Mouse (Mus musculus) activated CD4-positive, CD25-positive, alpha-beta regulatory T cell, adult 4 months (primary cell): ENCODE results near the gene Slc22a23. TPM values are rescaled to one million over a fixed set of nuclear protein-coding genes. Genes with fewer than 3 reads are reported as not detected.
A peak's percentile ranks its signal among the peaks of the same experiment; 100 is the strongest.

ENCODE experiments used
- ATAC-seq: one replicate; pipeline ENCODE4 v1.8.0; 2017
- polyA plus RNA-seq, 2 experiments: library from polyadenylated mRNA; unstranded; fragments of 100-300 nt; shearing (Covaris generic); gene quantifications; one replicate each; pipeline ENCODE4 v1.2.1; 2017

The Slc22a23 gene
- polyA plus RNA-seq, 2 experiments from 2014 or later = 0.17 to 0.23 TPM

DNA sequence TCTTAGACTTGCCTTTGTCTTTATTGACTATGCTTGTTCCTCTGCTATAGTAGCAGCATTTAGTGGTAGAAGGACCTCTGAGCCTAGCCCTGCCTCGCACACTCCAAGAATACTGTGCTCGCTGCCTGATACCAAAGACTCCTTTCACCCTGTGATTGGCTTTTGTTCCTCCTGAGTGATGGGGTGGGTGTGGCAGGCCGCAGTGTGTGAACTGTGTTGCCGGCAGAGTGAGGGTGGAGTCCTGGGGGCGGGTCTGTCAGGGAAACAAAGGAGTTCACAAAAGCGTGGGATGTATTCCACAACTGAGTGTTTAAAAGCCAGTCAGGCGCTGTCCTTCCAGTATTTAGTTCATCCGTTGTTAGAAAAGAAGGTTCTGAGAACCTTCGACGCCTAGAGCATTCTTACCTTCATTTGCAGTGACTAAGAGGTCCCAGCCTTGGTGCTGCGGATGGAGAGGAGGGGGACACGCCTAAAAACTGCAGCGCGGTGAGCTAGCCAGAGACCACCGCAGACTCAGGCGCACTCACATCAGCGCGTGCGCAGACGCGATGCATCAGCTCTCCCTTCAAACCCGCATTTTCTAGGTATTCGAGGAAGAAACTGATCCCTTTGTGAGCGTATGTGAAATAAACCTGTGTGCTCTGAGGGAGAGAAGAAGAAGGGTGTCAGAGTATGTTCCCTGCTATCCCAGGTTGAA is 213.8 kb downstream of the Slc22a23 start:
- peak; percentile 48 for ATAC-seq

DNA sequence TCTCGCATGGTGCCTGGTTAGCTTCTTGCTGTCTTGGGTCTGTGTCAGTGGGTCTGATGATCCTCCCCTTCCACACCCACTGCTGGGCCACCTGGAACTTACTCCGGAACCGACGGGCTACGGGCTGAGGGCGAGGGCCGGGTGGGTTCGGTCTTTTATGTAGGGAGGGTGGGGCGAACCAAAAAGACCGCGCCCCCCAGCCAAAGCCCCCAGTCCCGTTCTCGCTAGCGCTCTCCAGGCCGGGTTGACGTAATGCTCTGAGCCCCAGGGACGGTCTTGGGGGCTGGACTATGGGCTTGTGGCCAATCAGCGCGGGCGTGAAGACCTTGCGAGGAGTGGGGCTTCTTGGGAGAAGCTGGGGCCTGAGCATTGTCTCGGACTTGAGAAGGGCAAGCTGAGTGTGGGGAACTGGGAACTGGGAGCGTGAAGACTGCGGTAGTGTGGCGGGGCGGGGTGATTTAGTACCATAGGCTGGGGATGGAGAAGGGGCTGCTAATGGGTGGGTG is 214.7 kb downstream of the Slc22a23 start, which contains the start of gene Tubb2b:
Gene Tubb2b, minus strand, starts transcription at position 241 of the 506 bp plus-strand sequence.
- peak; percentile 41 for ATAC-seq

DNA sequence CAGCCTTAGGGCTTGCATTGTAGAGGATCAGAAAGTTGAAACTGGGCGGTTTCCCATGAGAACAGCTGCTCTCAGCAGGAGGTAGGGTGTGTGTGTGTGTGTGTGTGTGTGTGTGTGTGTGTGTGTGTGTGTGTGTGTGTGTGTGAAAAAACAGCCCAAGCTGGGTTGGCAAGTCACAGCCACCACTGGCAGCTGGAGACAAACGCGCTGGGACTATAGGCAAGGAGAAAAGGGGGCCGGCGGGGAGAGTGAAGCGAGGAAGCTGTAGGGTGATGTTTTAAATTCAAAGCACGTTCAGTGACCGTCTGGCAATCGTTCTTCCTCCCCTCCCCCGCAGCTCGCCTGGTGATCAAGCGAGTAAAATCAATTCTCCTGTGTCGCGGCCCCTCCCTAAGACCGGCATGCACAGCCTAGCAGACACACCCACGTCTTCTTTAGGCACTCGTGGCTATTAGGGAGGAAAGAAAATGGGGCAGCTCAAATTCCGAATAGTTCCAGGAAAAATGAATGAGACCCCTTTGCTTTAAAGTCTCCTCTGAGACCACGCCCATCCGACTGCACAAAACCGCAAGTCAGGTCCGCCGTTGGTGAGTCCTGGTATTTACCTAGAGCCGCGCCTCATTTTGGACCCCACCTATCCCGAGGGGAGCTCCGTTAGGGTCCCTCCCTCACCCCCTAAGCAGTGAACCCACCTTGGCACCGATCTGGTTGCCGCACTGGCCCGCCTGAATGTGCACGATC is 215.3 kb downstream of the Slc22a23 start:
- peak; percentile 40 for ATAC-seq

Other genes starting within 250 kb of the Slc22a23 start
- 1 to 10 TPM in 1 of 2 experiments, under 1 TPM in 1; 0.69 to 1.0 TPM for gene Tubb2b, start 214.7 kb downstream of the Slc22a23 start, polyA plus RNA-seq
- gene Psmg4, start 182.2 kb downstream of the Slc22a23 start, polyA plus RNA-seq = 10 to 100 TPM; 51.0 to 57.8 TPM